Mouse (Mus musculus) left cerebral cortex, postnatal 10 days (tissue): ENCODE results near the gene Baiap2l2. TPM values are rescaled to one million over a fixed set of nuclear protein-coding genes. Genes with fewer than 3 reads are reported as not detected.

Experiments
- DNase-seq, 2 experiments: peaks; one replicate each; pipeline ENCODE4 v3.0.0; 2021 to 2022; ENCODE audit warnings: low spot score in 2 of 2, mixed read lengths in 1 of 2; ENCODE audit errors: extremely low spot score in 1 of 2
- intact Hi-C: fragments of 180-260 bp; cut with DNase I; formaldehyde crosslinking; loops from one replicate; pipeline ENCODE4 v1.15.1; 2025
- total RNA-seq, 2 experiments: library from RNA; stranded (reverse); gene quantifications; 2 replicates each; pipeline ENCODE4 v1.2.3; 2021

The Baiap2l2 gene
- total RNA-seq, 2 experiments from 2014 or later, result 7.0 to 9.1 TPM

- intact Hi-C loops, result no loop called here
- DNase-seq, result no peak
Measured at GRCm38 (mm10) chr15:79306043-79306637, 20.8 kb upstream of the Baiap2l2 start.

GRCm38 (mm10) chr15:79304832-79305231, 19.5 kb upstream of the Baiap2l2 start:
- intact Hi-C loops, result no loop called here
- DNase-seq, result no peak

GRCm38 (mm10) chr15:79303725-79304124, 18.4 kb upstream of the Baiap2l2 start:
- DNase-seq, result no peak
- intact Hi-C loops, result no loop called here

GRCm38 (mm10) chr15:79299563-79300155, 14.3 kb upstream of the Baiap2l2 start:
- intact Hi-C loops, result no loop called here
- DNase-seq, result no peak

- intact Hi-C loops, result no loop called here
- DNase-seq, result no peak
Measured at GRCm38 (mm10) chr15:79298553-79298952, 13.2 kb upstream of the Baiap2l2 start.

- intact Hi-C loops, result no loop called here
- DNase-seq, result no peak
Measured at GRCm38 (mm10) chr15:79292779-79293178, 7.4 kb upstream of the Baiap2l2 start.

GRCm38 (mm10) chr15:79290340-79290739, 5.0 kb upstream of the Baiap2l2 start:
- no peak for DNase-seq
- intact Hi-C loops, result no loop called here

- DNase-seq, result no peak
- intact Hi-C loops, result no loop called here
Measured at GRCm38 (mm10) chr15:79289441-79289840, 4.1 kb upstream of the Baiap2l2 start.

- no peak for DNase-seq
- intact Hi-C loops, result no loop called here
Measured at GRCm38 (mm10) chr15:79288387-79288786, 3.0 kb upstream of the Baiap2l2 start.

GRCm38 (mm10) chr15:79287091-79287490, 1.8 kb upstream of the Baiap2l2 start:
- intact Hi-C loops, result no loop called here
- no peak for DNase-seq

GRCm38 (mm10) chr15:79286141-79286540, 804 bp upstream of the Baiap2l2 start:
- intact Hi-C loops, result no loop called here
- DNase-seq, result no peak

- DNase-seq, result no peak
- intact Hi-C loops, result no loop called here
Measured at GRCm38 (mm10) chr15:79283371-79283770, 2.0 kb downstream of the Baiap2l2 start.

- no peak for DNase-seq
- intact Hi-C loops, result no loop called here
Measured at GRCm38 (mm10) chr15:79282434-79282833, 2.9 kb downstream of the Baiap2l2 start.

GRCm38 (mm10) chr15:79281389-79281788, 3.9 kb downstream of the Baiap2l2 start:
- peak in 1 of 2 experiments; percentile 54 for DNase-seq
- intact Hi-C loops, result no loop called here

- intact Hi-C loops, result no loop called here
- no peak for DNase-seq
Measured at GRCm38 (mm10) chr15:79280850-79281249, 4.5 kb downstream of the Baiap2l2 start.

GRCm38 (mm10) chr15:79280209-79280608, 5.1 kb downstream of the Baiap2l2 start:
- no peak for DNase-seq
- intact Hi-C loops, result no loop called here

GRCm38 (mm10) chr15:79277728-79278127, 7.6 kb downstream of the Baiap2l2 start:
- intact Hi-C loops, result no loop called here
- DNase-seq, result no peak

- DNase-seq, result no peak
- intact Hi-C loops, result no loop called here
Measured at GRCm38 (mm10) chr15:79273020-79273419, 12.3 kb downstream of the Baiap2l2 start.

- intact Hi-C loops, result no loop called here
- peak in 1 of 2 experiments; percentile 64 for DNase-seq
Measured at GRCm38 (mm10) chr15:79271124-79271746, 14.1 kb downstream of the Baiap2l2 start.

- DNase-seq, result peak in 1 of 2 experiments; percentile 81
Measured at GRCm38 (mm10) chr15:79270317-79271123, 14.8 kb downstream of the Baiap2l2 start.

More at GRCm38 (mm10) chr15:79270317-79271123, 14.8 kb downstream of the Baiap2l2 start:
- intact Hi-C loops, result no loop called here
